Mouse (Mus musculus): ENCODE results near the gene Rsph10b.

Rsph10b gene

DNA sequence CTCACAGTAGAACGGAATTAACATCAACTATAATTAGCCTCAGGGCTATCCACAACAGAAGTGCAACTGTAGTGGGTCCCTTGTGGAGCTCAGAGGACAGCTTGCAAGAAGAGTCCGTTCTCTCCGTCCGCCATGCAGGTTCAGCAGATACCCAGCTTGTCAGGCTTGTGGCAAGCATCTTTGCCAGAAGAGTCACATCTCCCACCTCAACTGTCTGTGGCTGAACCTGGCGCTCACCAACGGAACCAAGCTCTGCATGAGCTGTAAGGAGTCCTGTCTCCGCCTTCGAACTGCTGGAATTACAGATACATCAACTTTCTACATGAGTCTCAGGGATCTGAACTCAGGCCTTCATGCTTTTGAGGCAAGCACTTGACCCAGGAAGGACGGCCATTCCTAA, 3.3 kb downstream of the Rsph10b start:
- CTCF ChIA-PET: no interaction called here

DNA sequence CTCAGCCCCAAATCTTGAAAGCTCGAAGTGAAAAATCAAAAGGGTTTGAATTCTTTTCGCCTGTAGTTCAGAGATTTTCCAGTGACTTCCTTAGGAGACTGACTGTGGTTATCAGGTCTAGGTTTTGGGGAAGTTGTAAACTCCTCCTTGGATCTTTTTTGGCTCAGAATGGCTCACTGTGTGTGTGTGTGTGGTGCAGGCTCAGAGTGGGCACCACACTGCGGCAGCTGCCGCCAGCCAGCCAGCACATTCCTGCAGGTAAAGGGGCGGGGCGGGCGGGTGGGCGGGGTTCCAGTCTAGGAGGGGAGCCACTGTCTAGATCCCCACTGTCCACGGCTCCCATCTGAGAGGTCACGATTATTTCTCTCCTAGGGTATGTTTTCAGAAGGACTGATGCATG, 8.8 kb downstream of the Rsph10b start:
- CTCF ChIA-PET: no interaction called here

- CTCF ChIA-PET: no interaction called here
Observed at GRCm38 (mm10) chr5:143943231-143944125, 10.6 kb downstream of the Rsph10b start.

- CTCF ChIA-PET: no interaction called here
Observed at GRCm38 (mm10) chr5:143948361-143948760, 15.5 kb downstream of the Rsph10b start.

DNA sequence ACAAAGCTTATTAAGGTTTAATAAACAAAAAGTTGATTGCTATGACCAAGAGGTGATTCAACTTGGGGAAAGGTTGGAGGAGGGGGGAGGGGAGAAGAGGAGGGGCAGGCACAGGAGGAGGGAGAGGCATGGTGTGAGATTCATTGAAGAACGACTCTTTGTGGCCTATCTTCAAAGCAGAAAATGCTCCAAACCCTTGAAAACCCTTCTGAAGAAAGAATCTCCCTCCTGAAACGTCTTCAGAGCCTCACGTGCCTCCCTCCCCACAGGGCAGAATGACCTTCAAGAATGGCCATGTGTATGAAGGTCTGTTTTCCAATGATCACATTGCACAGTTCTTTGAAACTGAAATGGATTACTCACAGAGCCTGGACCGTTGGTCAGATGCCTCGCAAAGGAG, 17.2 kb downstream of the Rsph10b start:
- CTCF ChIA-PET: no interaction called here

DNA sequence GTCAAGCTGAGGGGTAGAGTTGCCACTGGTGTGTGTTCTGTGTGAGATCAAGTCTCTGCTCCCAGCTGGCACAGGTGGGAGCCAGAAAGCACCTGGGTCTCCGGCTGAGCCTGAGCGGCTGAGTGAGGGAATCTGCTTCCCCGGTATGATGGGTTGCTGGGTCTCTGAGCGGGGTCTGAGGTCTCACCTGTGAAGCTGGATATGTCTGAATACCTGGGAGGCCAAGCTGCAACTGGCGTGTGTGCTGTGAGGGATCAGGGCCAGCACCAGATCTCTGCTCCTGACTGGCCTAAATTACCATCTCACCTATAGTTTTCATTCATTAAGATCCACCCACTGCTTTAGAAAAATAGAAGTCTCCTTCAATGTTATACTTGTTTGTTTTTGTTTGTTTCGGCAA, 24.3 kb downstream of the Rsph10b start:
- CTCF ChIA-PET: interaction anchor here (0.5 kb wide), 1 partner anchor 24 kb away, joined by 3 read pairs; no protein-coding TSS in a partner anchor

GRCm38 (mm10) chr5:143959551-143959950, 26.7 kb downstream of the Rsph10b start:
- CTCF ChIA-PET: no interaction called here

GRCm38 (mm10) chr5:143961176-143961575, 28.3 kb downstream of the Rsph10b start:
- CTCF ChIA-PET: no interaction called here

DNA sequence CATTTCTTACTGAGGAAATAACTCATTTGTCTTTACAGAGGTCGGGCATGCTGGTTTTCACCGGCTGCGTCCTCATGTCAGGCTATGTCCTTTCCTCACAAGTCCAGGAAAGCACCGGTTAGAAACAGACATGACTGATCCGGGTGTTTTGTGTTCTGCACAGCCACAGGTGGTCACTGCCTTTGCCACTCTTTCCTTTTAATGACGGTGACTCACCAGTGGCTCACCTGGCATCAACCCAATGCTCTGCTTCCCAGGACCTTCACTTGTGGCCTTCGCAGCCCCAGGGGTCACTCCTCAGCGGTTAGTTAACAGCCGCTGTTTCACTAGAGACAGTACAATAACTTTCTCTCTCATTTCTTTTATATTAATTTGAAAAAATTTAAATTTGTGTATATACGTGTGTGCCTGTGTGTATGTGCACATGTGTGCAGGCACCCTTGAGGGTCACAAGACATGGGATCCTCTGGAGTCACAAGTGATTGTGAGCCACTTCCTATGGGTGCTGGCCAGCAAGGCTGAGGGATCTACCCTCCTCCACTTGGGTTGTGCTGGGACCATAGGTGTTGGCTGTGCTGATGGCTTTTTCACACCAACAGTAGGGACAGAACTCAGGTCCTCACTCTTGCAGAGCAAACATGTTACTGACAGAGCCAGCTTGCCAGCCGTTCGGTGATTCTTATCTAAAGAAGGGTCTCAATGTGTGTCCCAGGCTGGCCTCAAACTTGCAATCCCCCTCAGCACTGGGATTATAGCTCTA, 32.9 kb downstream of the Rsph10b start:
- CTCF ChIA-PET: no interaction called here

- CTCF ChIA-PET: no interaction called here
Observed at GRCm38 (mm10) chr5:143966671-143967070, 33.8 kb downstream of the Rsph10b start.

DNA sequence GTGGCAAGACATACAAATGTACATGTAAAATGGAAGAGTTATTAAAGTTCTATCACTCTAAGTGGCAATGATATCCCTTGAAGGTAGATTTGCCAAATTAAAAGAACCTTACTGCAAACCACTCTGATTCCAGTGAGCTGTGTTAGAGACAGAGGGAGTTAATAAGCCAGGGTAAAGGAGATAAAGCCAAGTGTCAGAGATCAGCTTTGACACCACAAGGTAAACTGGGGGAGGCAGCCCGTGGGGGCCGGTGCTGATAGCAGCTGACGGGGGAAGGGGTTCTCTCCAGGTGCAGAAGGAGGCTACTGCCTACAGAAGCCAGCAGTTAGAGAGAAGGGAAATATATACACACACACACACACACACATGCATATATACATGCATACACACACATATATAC, 39.8 kb downstream of the Rsph10b start:
- CTCF ChIA-PET: no interaction called here

DNA sequence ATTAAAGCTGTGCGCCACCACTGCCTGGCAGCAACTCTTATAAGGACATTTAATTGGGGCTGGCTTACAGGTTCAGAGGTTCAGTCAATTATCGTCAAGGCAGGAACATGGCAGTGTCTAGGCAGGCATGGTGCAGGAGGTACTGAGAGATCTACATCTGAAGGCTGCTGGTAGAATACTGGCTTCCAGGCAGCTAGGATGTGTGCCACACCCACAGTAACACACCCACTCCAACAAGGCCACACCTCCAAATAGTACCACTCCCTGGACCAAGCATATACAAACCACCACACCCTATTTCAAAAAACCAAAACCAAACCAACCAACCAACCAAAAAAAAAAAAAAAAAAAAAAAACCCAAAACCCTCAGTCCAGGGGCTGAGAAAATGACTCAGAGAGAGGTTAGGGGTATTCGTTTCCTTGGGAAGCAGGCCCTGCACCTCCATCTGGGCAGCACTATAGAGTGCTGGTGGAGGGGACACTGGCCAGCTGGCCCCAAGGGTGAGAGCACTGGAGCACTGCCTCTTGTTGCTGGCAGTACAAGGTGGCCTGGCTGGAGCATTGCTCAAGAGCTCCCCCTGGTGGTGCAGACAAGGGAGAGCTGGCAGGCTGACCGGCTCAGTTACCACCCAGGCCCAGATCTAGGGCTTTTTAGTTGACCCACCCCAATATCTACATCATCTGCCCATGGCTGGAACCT, 42.2 kb downstream of the Rsph10b start:
- CTCF ChIA-PET: interaction anchor here (0.7 kb wide), 1 partner anchor 11 kb away, joined by 22 read pairs; no protein-coding TSS in a partner anchor

- CTCF ChIA-PET: interaction anchor here (0.7 to 0.8 kb wide), 2 partner anchors 11 to 552 kb away, joined by 3 to 22 read pairs; no protein-coding TSS in a partner anchor
Observed at GRCm38 (mm10) chr5:143975631-143975933, 42.7 kb downstream of the Rsph10b start.

DNA sequence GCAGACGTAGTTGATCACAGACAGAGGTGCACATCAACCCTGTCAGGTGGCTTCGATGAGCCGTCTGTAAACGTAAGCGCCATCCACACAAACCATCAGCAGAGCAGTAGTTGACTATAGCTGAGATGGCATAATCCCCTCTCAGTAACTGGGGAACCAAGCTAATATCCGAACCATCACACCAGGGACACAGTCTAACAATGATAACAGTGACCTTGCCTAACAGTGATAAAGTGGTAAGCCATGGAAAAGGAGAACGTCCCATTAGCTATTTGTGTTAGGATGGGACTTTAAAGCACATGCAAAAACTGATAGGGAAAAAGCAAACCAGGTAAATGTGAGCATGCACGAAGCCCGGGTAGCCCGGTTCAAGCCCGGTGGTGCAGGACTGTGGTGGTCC, 43.4 kb downstream of the Rsph10b start:
- CTCF ChIA-PET: interaction anchor here (0.8 kb wide), 1 partner anchor 553 kb away, joined by 3 read pairs; no protein-coding TSS in a partner anchor

GRCm38 (mm10) chr5:143976726-143977431, 44.0 kb downstream of the Rsph10b start:
- CTCF ChIA-PET: no interaction called here

- CTCF ChIA-PET: interaction anchor here (0.6 to 0.9 kb wide), 2 partner anchors 24 to 454 kb away, joined by 3 to 6 read pairs; no protein-coding TSS in a partner anchor
Observed at GRCm38 (mm10) chr5:143980858-143981257, 48.0 kb downstream of the Rsph10b start.

DNA sequence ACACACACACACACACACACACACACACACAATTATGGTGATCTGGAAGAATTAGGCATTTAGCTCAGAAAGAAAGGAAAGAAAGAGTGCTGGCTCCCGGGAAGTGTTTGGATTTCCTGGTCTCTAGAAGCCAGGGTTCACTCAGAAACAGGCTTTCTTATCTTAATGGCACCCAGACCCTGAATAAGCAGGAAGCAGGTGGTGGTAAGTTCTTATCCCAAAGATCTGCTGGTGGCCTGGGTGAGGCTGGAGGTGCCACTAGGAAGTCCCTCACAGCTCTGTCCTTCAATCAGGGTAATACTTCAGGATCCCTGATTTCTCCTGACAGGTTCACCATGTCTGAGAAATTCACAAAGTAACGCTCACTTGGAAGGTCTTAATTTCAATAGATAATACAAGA, 49.5 kb downstream of the Rsph10b start:
- CTCF ChIA-PET: interaction anchor here (0.6 kb wide), 1 partner anchor 26 kb away, joined by 5 read pairs; no protein-coding TSS in a partner anchor

DNA sequence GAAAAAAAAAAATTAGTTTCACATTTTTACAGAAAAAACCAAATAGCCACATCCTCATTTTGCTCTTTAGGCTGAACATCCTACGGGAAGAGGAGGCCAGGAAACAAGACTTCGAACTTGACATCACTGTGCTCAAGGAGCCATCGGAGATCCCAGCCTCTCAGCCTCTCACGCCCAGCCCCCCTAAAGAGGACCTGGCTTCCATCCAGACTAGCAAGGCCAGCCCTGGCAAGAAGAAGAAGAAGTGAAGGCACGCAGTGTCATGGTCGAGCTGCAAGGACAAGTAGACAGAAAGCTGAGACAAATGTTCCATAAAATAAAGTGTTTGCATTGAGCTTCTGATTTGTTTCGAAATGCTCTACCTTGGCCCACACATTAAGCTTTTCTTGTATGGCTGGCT, 52.5 kb downstream of the Rsph10b start:
- CTCF ChIA-PET: interaction anchor here (0.7 kb wide), 1 partner anchor 343 kb away, joined by 8 read pairs; no protein-coding TSS in a partner anchor

DNA sequence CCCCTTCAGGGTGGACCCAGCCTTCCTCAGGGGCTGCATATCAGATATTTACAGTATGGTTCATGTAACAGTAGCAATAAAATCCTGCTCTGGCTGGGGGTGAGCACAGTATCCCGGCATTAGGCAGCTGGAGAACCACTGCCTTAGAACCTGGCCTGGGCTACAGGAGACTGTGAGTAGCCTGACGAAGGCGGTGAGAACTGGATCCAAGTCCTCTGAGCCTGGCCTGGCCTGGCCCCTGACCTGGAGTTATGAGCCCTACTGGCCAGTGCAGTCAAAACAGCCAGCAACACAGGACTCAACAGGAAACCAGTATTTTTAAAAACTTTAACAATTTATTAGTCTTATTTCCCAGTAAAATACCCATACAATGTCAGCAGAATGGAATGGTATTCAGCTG, 54.8 kb downstream of the Rsph10b start:
- CTCF ChIA-PET: no interaction called here

DNA sequence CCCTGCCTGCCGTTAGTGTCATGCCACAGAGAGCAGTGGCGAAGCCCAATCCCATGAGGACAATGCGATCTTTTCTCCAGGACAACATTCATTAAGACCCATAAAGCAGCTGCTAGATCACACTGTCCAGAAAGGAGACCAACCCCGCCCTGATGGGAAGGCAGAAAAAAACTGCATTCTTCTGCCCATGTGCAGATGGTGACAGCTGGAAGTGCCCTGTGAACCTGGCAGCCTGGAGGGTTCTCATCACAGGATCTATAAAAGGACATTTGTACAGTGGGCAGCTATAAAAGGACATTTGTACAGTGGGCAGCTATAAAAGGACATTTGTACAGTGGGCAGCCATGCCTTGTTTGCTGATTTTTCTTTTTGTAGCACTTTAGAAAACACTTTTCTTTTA, 56.2 kb downstream of the Rsph10b start:
- CTCF ChIA-PET: no interaction called here

GRCm38 (mm10) chr5:143990086-143990485, 57.3 kb downstream of the Rsph10b start:
- CTCF ChIA-PET: no interaction called here

DNA sequence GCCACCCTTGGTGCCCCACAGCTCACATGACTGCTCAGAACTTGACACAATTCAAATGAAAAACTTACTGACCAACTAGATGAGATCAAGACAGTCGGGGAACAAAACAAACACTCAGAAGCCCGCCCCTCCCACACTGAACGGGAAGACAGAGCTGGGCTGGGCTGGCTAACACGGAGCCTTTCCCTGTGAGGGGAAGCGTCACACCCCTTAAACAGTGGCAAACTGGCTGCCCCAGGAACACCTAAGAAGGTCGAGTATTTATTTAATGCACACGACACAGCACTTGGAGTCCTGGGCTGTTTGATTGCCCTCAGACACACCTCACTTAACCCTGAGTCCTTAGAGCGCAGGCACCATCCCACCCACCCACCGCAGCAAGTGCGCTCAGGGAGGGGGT, 59.8 kb downstream of the Rsph10b start:
- CTCF ChIA-PET: no interaction called here
